ENCODE assay signal across 18 mouse cellular contexts in the genomic region with DNA sequence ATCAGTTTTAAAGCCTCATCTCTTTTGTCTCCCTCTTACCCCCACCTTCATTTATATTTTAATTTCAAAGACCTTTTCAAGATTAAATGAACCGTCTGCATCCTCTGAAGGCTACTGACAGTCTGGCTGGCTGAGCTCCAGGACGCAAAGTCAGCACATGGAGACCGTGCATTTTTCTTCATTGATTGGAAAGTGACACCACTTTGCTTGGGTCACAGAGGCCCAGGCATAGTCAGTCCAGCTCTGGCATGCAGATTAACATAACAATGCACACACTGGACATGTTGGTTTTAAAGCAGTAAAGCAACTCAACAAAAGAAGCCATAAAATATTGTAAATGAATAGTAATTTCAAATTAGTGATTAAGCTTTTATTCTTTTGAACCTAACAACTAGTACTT.
DNase-seq lines count a peak whose midpoint lies in the region; ATAC-seq and TF ChIP-seq lines count a peak whose summit lies in the region.
"Had no signal": no experiment of that assay in that cellular context is flagged by ENCODE, and none has a peak within 500 bp of the region (broad histone marks: within the 10 kb centered on the region; RNA-seq: fewer than 3 reads in every experiment).

No protein-coding gene starts in this region.

- DNase-seq in embryo, embryonic 10 days (ENCODE audit: low spot score), result peak; percentile 42
- no peak for DNase-seq in embryo, embryonic 9.5 days (ENCODE audit: extremely low spot score)
- DNase-seq in midbrain, embryonic 11.5 days (ENCODE audit: low spot score, missing footprints), result no peak
- no peak for DNase-seq in midbrain, postnatal 0 days (ENCODE audit: low spot score)
- peak; percentile 27 for DNase-seq in embryo, embryonic 11 days
- peak; percentile 16 for DNase-seq in hindbrain, postnatal 0 days (ENCODE audit: low spot score)
- no peak for DNase-seq in kidney, adult 2 months
- DNase-seq: adrenal gland, postnatal 36 days; cerebellum, adult 18-20 months; liver, embryonic 13.5 days; lung, postnatal 4 days; thymus, postnatal 25 days had no signal

- no peak for TF ChIP-seq CTCF in midbrain, postnatal 0 days (IDR thresholded peaks at IDR 0.05)
- no peak for TF ChIP-seq CTCF in hindbrain, postnatal 0 days (IDR thresholded peaks at IDR 0.05; ENCODE audit: low read depth)
- TF ChIP-seq CTCF in kidney, adult 2 months (conservative IDR thresholded peaks at IDR 0.05; ENCODE audit: insufficient read depth, insufficient read length, low read depth, low read length), result no peak

- no peaks in the 10 kb centered on the region for H3K9me3 ChIP-seq in midbrain, embryonic 11.5 days (ENCODE audit: control insufficient read depth, low read length)
- H3K9me3 ChIP-seq in midbrain, postnatal 0 days (ENCODE audit: low read length), result no peaks in the 10 kb centered on the region
- no peaks in the 10 kb centered on the region for H3K9me3 ChIP-seq in hindbrain, postnatal 0 days (ENCODE audit: low read length)
- H3K9me3 ChIP-seq: embryonic facial prominence, embryonic 15.5 days; G1E; limb, embryonic 13.5 days; liver, embryonic 13.5 days; lung, embryonic 15.5 days; neural tube, embryonic 13.5 days had no signal

- no peak for TF ChIP-seq POLR2A in kidney, adult 2 months (IDR thresholded peaks at IDR 0.05; ENCODE audit: low read depth, low read length)

- H3K36me3 ChIP-seq in midbrain, embryonic 11.5 days (ENCODE audit: control insufficient read depth, insufficient read depth, low read length), result no peaks in the 10 kb centered on the region
- H3K36me3 ChIP-seq in midbrain, postnatal 0 days (ENCODE audit: insufficient read depth, low read length), result no peaks in the 10 kb centered on the region
- H3K36me3 ChIP-seq in hindbrain, postnatal 0 days (ENCODE audit: insufficient read depth, low read length), result no peaks in the 10 kb centered on the region
- H3K36me3 ChIP-seq in kidney, adult 2 months (ENCODE audit: control insufficient read depth, insufficient read depth, low read length), result no peaks in the 10 kb centered on the region
- H3K36me3 ChIP-seq: embryonic facial prominence, embryonic 15.5 days; G1E; limb, embryonic 13.5 days; liver, embryonic 13.5 days; lung, embryonic 15.5 days; neural tube, embryonic 13.5 days had no signal

- ATAC-seq in midbrain, embryonic 11.5 days (ENCODE audit: low FRiP score), result peak; percentile 83
- no peak for ATAC-seq in midbrain, postnatal 0 days (ENCODE audit: low FRiP score)
- no peak for ATAC-seq in hindbrain, postnatal 0 days
- ATAC-seq: intestine, embryonic 16.5 days had no signal

- H3K4me1 ChIP-seq in midbrain, embryonic 11.5 days (ENCODE audit: control insufficient read depth, insufficient read depth, low read length), result no peaks in the 10 kb centered on the region
- H3K4me1 ChIP-seq in midbrain, postnatal 0 days (ENCODE audit: insufficient read depth, low read length), result no peaks in the 10 kb centered on the region
- no peaks in the 10 kb centered on the region for H3K4me1 ChIP-seq in hindbrain, postnatal 0 days (ENCODE audit: insufficient read depth, low read length)
- H3K4me1 ChIP-seq in kidney, adult 2 months (ENCODE audit: control insufficient read depth, insufficient read depth, low read length), result no peaks in the 10 kb centered on the region
- H3K4me1 ChIP-seq: embryonic facial prominence, embryonic 15.5 days; limb, embryonic 13.5 days; liver, embryonic 13.5 days; lung, embryonic 15.5 days had no signal

- no peak overlapping the region for H3K4me2 ChIP-seq in midbrain, embryonic 11.5 days
- H3K4me2 ChIP-seq in midbrain, postnatal 0 days (ENCODE audit: low read depth, low read length, poor library complexity, severe bottlenecking), result no peak overlapping the region
- no peak overlapping the region for H3K4me2 ChIP-seq in hindbrain, postnatal 0 days (ENCODE audit: low read depth, low read length)
- H3K4me2 ChIP-seq: embryonic facial prominence, embryonic 15.5 days; limb, embryonic 13.5 days; liver, embryonic 13.5 days; lung, embryonic 15.5 days; neural tube, embryonic 13.5 days had no signal

- H3K4me3 ChIP-seq in midbrain, embryonic 11.5 days (ENCODE audit: low read depth, low read length), result no peak overlapping the region
- no peak overlapping the region for H3K4me3 ChIP-seq in midbrain, postnatal 0 days (ENCODE audit: low read depth, low read length)
- H3K4me3 ChIP-seq in hindbrain, postnatal 0 days (ENCODE audit: low read length), result no peak overlapping the region
- no peak overlapping the region for H3K4me3 ChIP-seq in kidney, adult 2 months (ENCODE audit: insufficient read depth, low read depth, low read length)
- H3K4me3 ChIP-seq: embryonic facial prominence, embryonic 15.5 days; limb, embryonic 13.5 days; liver, embryonic 13.5 days; lung, embryonic 15.5 days; neural tube, embryonic 13.5 days had no signal

- no peak overlapping the region for H3K9ac ChIP-seq in midbrain, embryonic 11.5 days (ENCODE audit: low read length)
- no peak overlapping the region for H3K9ac ChIP-seq in midbrain, postnatal 0 days (replicated peaks; ENCODE audit: low read length, poor library complexity, severe bottlenecking)
- no peak overlapping the region for H3K9ac ChIP-seq in hindbrain, postnatal 0 days (replicated peaks; ENCODE audit: low read length)
- H3K9ac ChIP-seq: embryonic facial prominence, embryonic 15.5 days; limb, embryonic 13.5 days; liver, embryonic 13.5 days; lung, embryonic 15.5 days; neural tube, embryonic 13.5 days had no signal

- no peak overlapping the region for H3K27ac ChIP-seq in midbrain, embryonic 11.5 days (ENCODE audit: low read depth, low read length)
- no peak overlapping the region for H3K27ac ChIP-seq in midbrain, postnatal 0 days (ENCODE audit: low read depth, low read length)
- H3K27ac ChIP-seq in hindbrain, postnatal 0 days, result no peak overlapping the region
- no peak overlapping the region for H3K27ac ChIP-seq in kidney, adult 2 months (ENCODE audit: insufficient read depth, low read depth, low read length)
- H3K27ac ChIP-seq: embryonic facial prominence, embryonic 15.5 days; limb, embryonic 13.5 days; liver, embryonic 13.5 days; lung, embryonic 15.5 days; neural tube, embryonic 13.5 days had no signal

- H3K27me3 ChIP-seq in midbrain, embryonic 11.5 days (ENCODE audit: control insufficient read depth, insufficient read depth, low read length), result no peaks in the 10 kb centered on the region
- H3K27me3 ChIP-seq in midbrain, postnatal 0 days (ENCODE audit: insufficient read depth, low read length), result no peaks in the 10 kb centered on the region
- no peaks in the 10 kb centered on the region for H3K27me3 ChIP-seq in hindbrain, postnatal 0 days (ENCODE audit: insufficient read depth, low read length)
- no peaks in the 10 kb centered on the region for H3K27me3 ChIP-seq in kidney, adult 2 months (replicated peaks; ENCODE audit: control insufficient read depth, insufficient read depth, low read length)
- H3K27me3 ChIP-seq: embryonic facial prominence, embryonic 15.5 days; limb, embryonic 13.5 days; liver, embryonic 13.5 days; lung, embryonic 15.5 days; neural tube, embryonic 13.5 days had no signal

- 14% methylated on average over 3 of the region's 3 CpGs for WGBS in midbrain, embryonic 11.5 days
- WGBS in midbrain, postnatal 0 days, result 17% methylated on average over 3 of the region's 3 CpGs
- WGBS in hindbrain, postnatal 0 days, result 12% methylated on average over 3 of the region's 3 CpGs
- WGBS in kidney, adult 2 months, result 58% methylated on average over 3 of the region's 3 CpGs

Comparison
In these comparisons a context has a peak if more than half of its experiments do, and no peak if none do; other contexts are left out.
1. DNase-seq: peak in embryo, embryonic 10 days (single experiment), embryo, embryonic 11 days (single experiment) and hindbrain, postnatal 0 days (single experiment); none in embryo, embryonic 9.5 days (single experiment), midbrain, embryonic 11.5 days (single experiment), midbrain, postnatal 0 days (single experiment) and kidney, adult 2 months (single experiment).